In genomic region chr2:136834715-136835075, GRCm38 (mm10) we compare ENCODE assay signal across 20 mouse cellular contexts. TPM values are rescaled to one million over a fixed set of nuclear protein-coding genes. Genes with fewer than 3 reads are reported as not detected.
A peak's percentile ranks its signal among the peaks of the same experiment; 100 is the strongest.
DNase-seq lines count a peak whose midpoint lies in the region; ATAC-seq and TF ChIP-seq lines count a peak whose summit lies in the region.
"Had no signal": no experiment of that assay in that cellular context is flagged by ENCODE, and none has a peak within 500 bp of the region (broad histone marks: within the 10 kb centered on the region; RNA-seq: fewer than 3 reads in every experiment).

No protein-coding gene starts in this region.

- no peak overlapping the region for H3K4me3 ChIP-seq in lung, embryonic 14.5 days (ENCODE audit: low read depth, low read length)
- H3K4me3 ChIP-seq in intestine, embryonic 15.5 days (replicated peaks), result no peak overlapping the region
- H3K4me3 ChIP-seq: gastrocnemius, adult 2 months; left cerebral cortex, adult 2 months; megakaryocyte, embryonic 14.5 days had no signal

- no peak overlapping the region for H3K4me2 ChIP-seq in lung, embryonic 14.5 days
- H3K4me2 ChIP-seq in intestine, embryonic 15.5 days (replicated peaks), result no peak overlapping the region
- H3K4me2 ChIP-seq: hindbrain, embryonic 14.5 days had no signal

- peak; percentile 21 for DNase-seq in adrenal gland, postnatal 14 days
- no peak for DNase-seq in adrenal gland, adult 18-20 months (ENCODE audit: low spot score in 2 of 2)
- peak; percentile 59 for DNase-seq in lung, embryonic 14.5 days
- DNase-seq in lung, postnatal 14 days, result no peak
- DNase-seq in adipocyte (ENCODE audit: low spot score), result peak; percentile 84
- DNase-seq: cerebellum, adult 9-11 months; gastrocnemius, adult 2 months; kidney, adult 18-20 months; kidney, postnatal 14 days; thymus, postnatal 25 days had no signal

- no peak for TF ChIP-seq CTCF in lung, embryonic 14.5 days (IDR thresholded peaks at IDR 0.05; ENCODE audit: low read depth)

- no peaks in the 10 kb centered on the region for H3K36me3 ChIP-seq in lung, embryonic 14.5 days (ENCODE audit: insufficient read depth)
- no peaks in the 10 kb centered on the region for H3K36me3 ChIP-seq in intestine, embryonic 15.5 days

- H3K4me1 ChIP-seq in lung, embryonic 14.5 days (ENCODE audit: insufficient read depth), result no peaks in the 10 kb centered on the region
- H3K4me1 ChIP-seq in intestine, embryonic 15.5 days (replicated peaks), result no peaks in the 10 kb centered on the region

- WGBS in lung, embryonic 14.5 days, result 53% methylated on average over 1 of the region's 1 CpGs
- WGBS in intestine, embryonic 15.5 days, result 58% methylated on average over 1 of the region's 1 CpGs

- no peaks in the 10 kb centered on the region for H3K9me3 ChIP-seq in lung, embryonic 14.5 days (ENCODE audit: low read depth, low read length)
- H3K9me3 ChIP-seq in intestine, embryonic 15.5 days, result no peaks in the 10 kb centered on the region
- H3K9me3 ChIP-seq: megakaryocyte, embryonic 14.5 days had no signal

- no peaks in the 10 kb centered on the region for H3K27me3 ChIP-seq in lung, embryonic 14.5 days (ENCODE audit: insufficient read depth, low read length)
- H3K27me3 ChIP-seq in intestine, embryonic 15.5 days (replicated peaks), result no peaks in the 10 kb centered on the region
- H3K27me3 ChIP-seq: CH12.LX; megakaryocyte, embryonic 14.5 days had no signal

- H3K27ac ChIP-seq in lung, embryonic 14.5 days (ENCODE audit: low read depth), result no peak overlapping the region
- H3K27ac ChIP-seq in intestine, embryonic 15.5 days, result no peak overlapping the region
- H3K27ac ChIP-seq: hindbrain, embryonic 14.5 days; left cerebral cortex, adult 2 months; liver, embryonic 14.5 days had no signal

- ATAC-seq in lung, embryonic 14.5 days (ENCODE audit: insufficient read depth), result peak; percentile 75
- ATAC-seq in intestine, embryonic 15.5 days, result peak; percentile 90
- ATAC-seq in inflammation-experienced regulatory T-cells, adult 6 months, result no peak

- no peak overlapping the region for H3K9ac ChIP-seq in lung, embryonic 14.5 days
- H3K9ac ChIP-seq in intestine, embryonic 15.5 days, result no peak overlapping the region
- H3K9ac ChIP-seq: hindbrain, embryonic 14.5 days; liver, embryonic 14.5 days had no signal

RNA-seq across cellular contexts. Expression of gene AL731706.2, which starts 50.8 kb away (rescaled TPM):
- total RNA-seq in adrenal gland, postnatal 14 days (2021), result 5.3 and 22.3 TPM in 2 replicates
- total RNA-seq in adrenal gland, adult 18-20 months (2021), result 10 to 100 TPM in 1 of 2 experiments, 1 to 10 TPM in 1; 9.8 to 12.9 TPM
- 29.3 and 36.8 TPM in 2 replicates for polyA plus RNA-seq in lung, embryonic 14.5 days (2014; fragmentation: Nextera tagmentation; extraction: Ambion mirVana)
- 49.3 and 58.5 TPM in 2 replicates for polyA plus RNA-seq in intestine, embryonic 15.5 days (2015; fragmentation: Nextera tagmentation; extraction: Ambion mirVana)
- 10 to 100 TPM in 2 of 3 experiments, not detected in 1; 13.1 to 24.4 TPM for polyA plus RNA-seq in inflammation-experienced regulatory T-cells, adult 6 months (2017; shearing (Covaris generic))
- total RNA-seq: midbrain, postnatal 0 days had no signal
- polyA plus RNA-seq: spleen, adult 2 months; testis, adult 2 months had no signal

RNA-seq across cellular contexts. Expression of gene Slx4ip, which starts 56.3 kb away (rescaled TPM):
- total RNA-seq in adrenal gland, postnatal 14 days (2021), result 4.6 and 5.8 TPM in 2 replicates
- 1 to 10 TPM; 4.1 to 5.6 TPM for total RNA-seq in adrenal gland, adult 18-20 months (2021)
- polyA plus RNA-seq in lung, embryonic 14.5 days (2014; fragmentation: Nextera tagmentation; extraction: Ambion mirVana), result 5.5 and 6.3 TPM in 2 replicates
- 5.3 and 6.7 TPM in 2 replicates for polyA plus RNA-seq in intestine, embryonic 15.5 days (2015; fragmentation: Nextera tagmentation; extraction: Ambion mirVana)
- polyA plus RNA-seq in inflammation-experienced regulatory T-cells, adult 6 months (2017; shearing (Covaris generic)), result 1 to 10 TPM; 4.8 to 6.7 (median 6.1) TPM

RNA-seq across cellular contexts. Expression of gene AL731706.1, which starts 56.5 kb away (rescaled TPM):
- total RNA-seq in adrenal gland, postnatal 14 days (2021), result 10.9 and 16.1 TPM in 2 replicates
- total RNA-seq in adrenal gland, adult 18-20 months (2021), result 10 to 100 TPM; 20.9 to 26.7 TPM
- polyA plus RNA-seq in lung, embryonic 14.5 days (2014; fragmentation: Nextera tagmentation; extraction: Ambion mirVana), result 29.5 and 30.8 TPM in 2 replicates
- polyA plus RNA-seq in intestine, embryonic 15.5 days (2015; fragmentation: Nextera tagmentation; extraction: Ambion mirVana), result 42.5 and 45.6 TPM in 2 replicates
- polyA plus RNA-seq in inflammation-experienced regulatory T-cells, adult 6 months (2017; shearing (Covaris generic)), result 10 to 100 TPM; 14.1 to 26.3 (median 18.6) TPM

RNA-seq across cellular contexts. Expression of gene Mkks, which starts 56.5 kb away (rescaled TPM):
- 31.1 and 32.3 TPM in 2 replicates for total RNA-seq in adrenal gland, postnatal 14 days (2021)
- total RNA-seq in adrenal gland, adult 18-20 months (2021), result 10 to 100 TPM; 15.9 to 18.6 TPM
- polyA plus RNA-seq in lung, embryonic 14.5 days (2014; fragmentation: Nextera tagmentation; extraction: Ambion mirVana), result 11.9 and 12.2 TPM in 2 replicates
- 15.7 and 18.5 TPM in 2 replicates for polyA plus RNA-seq in intestine, embryonic 15.5 days (2015; fragmentation: Nextera tagmentation; extraction: Ambion mirVana)
- 10 to 100 TPM; 11.4 to 13.7 (median 11.5) TPM for polyA plus RNA-seq in inflammation-experienced regulatory T-cells, adult 6 months (2017; shearing (Covaris generic))

Comparison
In these comparisons a context has a peak if more than half of its experiments do, and no peak if none do; other contexts are left out.
1. DNase-seq: peak in adrenal gland, postnatal 14 days (single experiment), lung, embryonic 14.5 days (single experiment) and adipocyte (single experiment); none in adrenal gland, adult 18-20 months (0 of 2) and lung, postnatal 14 days (single experiment).